Mouse (Mus musculus): ENCODE results near the gene Sbk1. TPM values are rescaled to one million over a fixed set of nuclear protein-coding genes. Genes with fewer than 3 reads are reported as not detected.

Sbk1 gene
- polyA plus RNA-seq, 1 experiment from 2014 or later = 7.1 TPM

GRCm38 (mm10) chr7:126260280-126261210 lies 11.9 kb upstream of the Sbk1 start:
- Histone ChIP-seq H3K9ac (ENCODE audit: low read depth, low read length) (no peak overlapping the region), H3K27ac (ENCODE audit: low read length) (no peak overlapping the region), H3K4me1 (ENCODE audit: control insufficient read depth, insufficient read depth, low read length) (no peaks in the 10 kb centered on the region), H3K36me3 (ENCODE audit: control insufficient read depth, insufficient read depth, low read length) (no peaks in the 10 kb centered on the region), H3K4me3 (ENCODE audit: low read length) (no peak overlapping the region), H3K27me3 (replicated peaks; ENCODE audit: control insufficient read depth, insufficient read depth, low read length) (no peaks in the 10 kb centered on the region), H3K4me2 (ENCODE audit: low read depth, low read length) (no peak overlapping the region), H3K9me3 (ENCODE audit: control insufficient read depth, low read length) (no peaks in the 10 kb centered on the region)
- WGBS = 6% methylated on average over 18 of the region's 18 CpGs
- ATAC-seq = peak; percentile 52; the same call in 1 of the 2 replicates

- Histone ChIP-seq H3K9me3 (ENCODE audit: control insufficient read depth, low read length) (no peaks in the 10 kb centered on the region), H3K4me3 (ENCODE audit: low read length) (no peak overlapping the region), H3K9ac (ENCODE audit: low read depth, low read length) (no peak overlapping the region), H3K27ac (ENCODE audit: low read length) (no peak overlapping the region), H3K27me3 (replicated peaks; ENCODE audit: control insufficient read depth, insufficient read depth, low read length) (no peaks in the 10 kb centered on the region), H3K4me2 (ENCODE audit: low read depth, low read length) (no peak overlapping the region), H3K36me3 (ENCODE audit: control insufficient read depth, insufficient read depth, low read length) (no peaks in the 10 kb centered on the region), H3K4me1 (ENCODE audit: control insufficient read depth, insufficient read depth, low read length) (0 out of 2 replicates have a peak, but pooled peaks cover 6% of the 10 kb centered on the region)
- WGBS = 60% methylated on average over 4 of the region's 4 CpGs
- no peak for ATAC-seq
Observed at GRCm38 (mm10) chr7:126261823-126262222, 10.6 kb upstream of the Sbk1 start.

- Histone ChIP-seq H3K9ac (ENCODE audit: low read depth, low read length) (no peak overlapping the region), H3K4me1 (ENCODE audit: control insufficient read depth, insufficient read depth, low read length) (0 out of 2 replicates have a peak, but pooled peaks cover 6% of the 10 kb centered on the region), H3K4me2 (ENCODE audit: low read depth, low read length) (no peak overlapping the region), H3K9me3 (ENCODE audit: control insufficient read depth, low read length) (no peaks in the 10 kb centered on the region), H3K36me3 (ENCODE audit: control insufficient read depth, insufficient read depth, low read length) (no peaks in the 10 kb centered on the region), H3K27me3 (replicated peaks; ENCODE audit: control insufficient read depth, insufficient read depth, low read length) (no peaks in the 10 kb centered on the region), H3K4me3 (ENCODE audit: low read length) (no peak overlapping the region), H3K27ac (ENCODE audit: low read length) (no peak overlapping the region)
- ATAC-seq = no peak
- WGBS = 42% methylated on average over 7 of the region's 7 CpGs
Observed at GRCm38 (mm10) chr7:126263964-126264363, 8.5 kb upstream of the Sbk1 start.

- H3K27ac ChIP-seq (ENCODE audit: low read length) = no peak overlapping the region
- 49% methylated on average over 9 of the region's 9 CpGs for whole genome bisulfite sequencing
- H3K27me3 ChIP-seq (replicated peaks; ENCODE audit: control insufficient read depth, insufficient read depth, low read length) = no peaks in the 10 kb centered on the region
- ATAC-seq = peak; percentile 70
- H3K9ac ChIP-seq (ENCODE audit: low read depth, low read length) = no peak overlapping the region
- H3K9me3 ChIP-seq (ENCODE audit: control insufficient read depth, low read length) = no peaks in the 10 kb centered on the region
- no peak overlapping the region for H3K4me3 ChIP-seq (ENCODE audit: low read length)
- no peaks in the 10 kb centered on the region for H3K36me3 ChIP-seq (ENCODE audit: control insufficient read depth, insufficient read depth, low read length)
- H3K4me2 ChIP-seq (ENCODE audit: low read depth, low read length) = no peak overlapping the region
- H3K4me1 ChIP-seq (ENCODE audit: control insufficient read depth, insufficient read depth, low read length) = 0 out of 2 replicates have a peak, but pooled peaks cover 6% of the 10 kb centered on the region
Observed at GRCm38 (mm10) chr7:126265949-126266348, 6.5 kb upstream of the Sbk1 start.

- Histone ChIP-seq H3K27ac (ENCODE audit: low read length) (no peak overlapping the region), H3K4me1 (ENCODE audit: control insufficient read depth, insufficient read depth, low read length) (peaks cover 9% of the 10 kb centered on the region; the same call in 1 of the 2 replicates), H3K9ac (ENCODE audit: low read depth, low read length) (no peak overlapping the region), H3K4me2 (ENCODE audit: low read depth, low read length) (no peak overlapping the region), H3K9me3 (ENCODE audit: control insufficient read depth, low read length) (no peaks in the 10 kb centered on the region), H3K4me3 (ENCODE audit: low read length) (no peak overlapping the region), H3K36me3 (ENCODE audit: control insufficient read depth, insufficient read depth, low read length) (no peaks in the 10 kb centered on the region), H3K27me3 (replicated peaks; ENCODE audit: control insufficient read depth, insufficient read depth, low read length) (no peaks in the 10 kb centered on the region)
- ATAC-seq = peak; percentile 25; the same call in 1 of the 2 replicates
- 62% methylated on average over 4 of the region's 4 CpGs for WGBS
Observed at GRCm38 (mm10) chr7:126266372-126266870, 6.0 kb upstream of the Sbk1 start.

GRCm38 (mm10) chr7:126267606-126268005 lies 4.8 kb upstream of the Sbk1 start:
- WGBS = 58% methylated on average over 8 of the region's 8 CpGs
- Histone ChIP-seq H3K4me3 (ENCODE audit: low read length) (no peak overlapping the region), H3K27me3 (replicated peaks; ENCODE audit: control insufficient read depth, insufficient read depth, low read length) (no peaks in the 10 kb centered on the region), H3K9me3 (ENCODE audit: control insufficient read depth, low read length) (no peaks in the 10 kb centered on the region), H3K4me1 (ENCODE audit: control insufficient read depth, insufficient read depth, low read length) (peaks cover 9% of the 10 kb centered on the region; the same call in 1 of the 2 replicates), H3K4me2 (ENCODE audit: low read depth, low read length) (no peak overlapping the region), H3K36me3 (ENCODE audit: control insufficient read depth, insufficient read depth, low read length) (no peaks in the 10 kb centered on the region), H3K27ac (ENCODE audit: low read length) (no peak overlapping the region), H3K9ac (ENCODE audit: low read depth, low read length) (no peak overlapping the region)
- no peak for ATAC-seq

- H3K4me3 ChIP-seq (ENCODE audit: low read length) = peak overlapping the region; percentile 87
- no peaks in the 10 kb centered on the region for H3K9me3 ChIP-seq (ENCODE audit: control insufficient read depth, low read length)
- H3K4me1 ChIP-seq (ENCODE audit: control insufficient read depth, insufficient read depth, low read length) = peaks cover 17% of the 10 kb centered on the region
- peak overlapping the region; percentile 42 for H3K27ac ChIP-seq (ENCODE audit: low read length)
- H3K4me2 ChIP-seq (ENCODE audit: low read depth, low read length) = peak overlapping the region; percentile 98
- WGBS = under 1% methylated on average over 35 of the region's 38 CpGs
- no peaks in the 10 kb centered on the region for H3K27me3 ChIP-seq (replicated peaks; ENCODE audit: control insufficient read depth, insufficient read depth, low read length)
- ATAC-seq = peak; percentile 12
- H3K9ac ChIP-seq (ENCODE audit: low read depth, low read length) = peak overlapping the region; percentile 91
- no peaks in the 10 kb centered on the region for H3K36me3 ChIP-seq (ENCODE audit: control insufficient read depth, insufficient read depth, low read length)
Observed at GRCm38 (mm10) chr7:126272770-126273311, 422 bp downstream of the Sbk1 start.

GRCm38 (mm10) chr7:126273351-126274042 lies 1.1 kb downstream of the Sbk1 start:
- no peaks in the 10 kb centered on the region for H3K9me3 ChIP-seq (ENCODE audit: control insufficient read depth, low read length)
- no peak for ATAC-seq
- peak overlapping the region; percentile 42; the same call in 1 of the 2 replicates for H3K27ac ChIP-seq (ENCODE audit: low read length)
- no peaks in the 10 kb centered on the region for H3K27me3 ChIP-seq (replicated peaks; ENCODE audit: control insufficient read depth, insufficient read depth, low read length)
- H3K4me1 ChIP-seq (ENCODE audit: control insufficient read depth, insufficient read depth, low read length) = peaks cover 17% of the 10 kb centered on the region
- 13% methylated on average over 11 of the region's 11 CpGs for WGBS
- H3K36me3 ChIP-seq (ENCODE audit: control insufficient read depth, insufficient read depth, low read length) = no peaks in the 10 kb centered on the region
- peak overlapping the region; percentile 98 for H3K4me2 ChIP-seq (ENCODE audit: low read depth, low read length)
- H3K4me3 ChIP-seq (ENCODE audit: low read length) = peak overlapping the region; percentile 87
- H3K9ac ChIP-seq (ENCODE audit: low read depth, low read length) = peak overlapping the region; percentile 91

- H3K27me3 ChIP-seq (replicated peaks; ENCODE audit: control insufficient read depth, insufficient read depth, low read length) = no peaks in the 10 kb centered on the region
- no peak for ATAC-seq
- H3K4me3 ChIP-seq (ENCODE audit: low read length) = peak overlapping the region; percentile 87; the same call in 1 of the 2 replicates
- no peak overlapping the region for H3K27ac ChIP-seq (ENCODE audit: low read length)
- H3K36me3 ChIP-seq (ENCODE audit: control insufficient read depth, insufficient read depth, low read length) = no peaks in the 10 kb centered on the region
- no peak overlapping the region for H3K9ac ChIP-seq (ENCODE audit: low read depth, low read length)
- WGBS = 21% methylated on average over 3 of the region's 3 CpGs
- H3K9me3 ChIP-seq (ENCODE audit: control insufficient read depth, low read length) = no peaks in the 10 kb centered on the region
- peak overlapping the region; percentile 98 for H3K4me2 ChIP-seq (ENCODE audit: low read depth, low read length)
- peaks cover 17% of the 10 kb centered on the region for H3K4me1 ChIP-seq (ENCODE audit: control insufficient read depth, insufficient read depth, low read length)
Observed at GRCm38 (mm10) chr7:126274137-126274536, 1.7 kb downstream of the Sbk1 start.

Measured in intestine, embryonic 16.5 days (tissue).